Mouse (Mus musculus): Measurements from ENCODE around the gene Hist1h3f. TPM values are rescaled to one million over a fixed set of nuclear protein-coding genes. Genes with fewer than 3 reads are reported as not detected.

Gene Hist1h3f
- polyA plus RNA-seq, 1 experiment from 2014 or later = 1.6 TPM

DNA sequence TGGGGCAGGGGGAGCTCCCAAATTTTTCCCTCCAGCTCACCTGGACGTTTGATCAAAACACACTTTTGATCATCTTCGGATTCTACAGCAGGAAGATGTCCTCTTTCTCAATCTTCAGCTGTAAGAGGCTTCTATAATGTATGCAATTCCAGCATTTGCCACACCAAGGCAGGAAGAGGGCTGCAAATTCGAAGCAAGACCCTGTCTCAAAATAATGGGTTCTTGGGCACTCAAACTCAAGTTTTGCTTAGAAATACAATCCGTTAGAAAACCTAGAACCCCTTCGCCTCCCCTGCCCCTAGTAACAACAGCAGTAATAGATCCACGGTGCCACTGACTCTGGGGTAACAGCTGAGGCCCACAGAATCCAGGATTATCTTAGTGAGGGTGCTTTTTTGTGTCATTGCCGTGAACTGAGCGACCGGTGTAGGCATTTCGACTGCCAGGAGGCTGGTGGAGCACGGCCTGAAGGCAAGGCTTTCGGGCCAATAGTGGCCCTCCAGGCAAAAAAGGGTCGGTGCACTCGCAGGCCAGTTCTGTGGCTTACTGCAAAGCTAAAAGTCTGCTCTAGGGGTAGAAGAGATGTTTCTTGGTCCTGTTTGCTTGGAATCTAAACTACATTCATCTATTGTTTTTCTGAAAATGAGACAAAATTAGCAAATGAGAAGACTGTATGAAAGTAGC lies 38.0 kb upstream of the Hist1h3f start:
- peak overlapping the region; percentile 82 for H3K4me2 ChIP-seq
- peak; percentile 46; the same call in 1 of the 2 replicates for ATAC-seq
- H3K36me3 ChIP-seq = no peaks in the 10 kb centered on the region
- H3K4me3 ChIP-seq = peak overlapping the region; percentile 60
- WGBS (ENCODE audit: insufficient replicate concordance) = 5% methylated on average over 14 of the region's 14 CpGs
- no peaks in the 10 kb centered on the region for H3K9me3 ChIP-seq (replicated peaks)
- peak overlapping the region; percentile 75 for H3K9ac ChIP-seq
- H3K4me1 ChIP-seq = peaks cover 65% of the 10 kb centered on the region
- H3K27ac ChIP-seq = peak overlapping the region; percentile 46
- H3K27me3 ChIP-seq (replicated peaks) = 0 out of 2 replicates have a peak, but pooled peaks cover 2% of the 10 kb centered on the region

GRCm38 (mm10) chr13:23506351-23506750 lies 37.5 kb upstream of the Hist1h3f start:
- WGBS (ENCODE audit: insufficient replicate concordance) = 1% methylated on average over 13 of the region's 13 CpGs
- no peaks in the 10 kb centered on the region for H3K36me3 ChIP-seq
- ATAC-seq = peak; percentile 39
- H3K4me1 ChIP-seq = peaks cover 65% of the 10 kb centered on the region
- 0 out of 2 replicates have a peak, but pooled peaks cover 2% of the 10 kb centered on the region for H3K27me3 ChIP-seq (replicated peaks)
- H3K4me2 ChIP-seq = peak overlapping the region; percentile 82
- peak overlapping the region; percentile 62 for H3K27ac ChIP-seq
- no peaks in the 10 kb centered on the region for H3K9me3 ChIP-seq (replicated peaks)
- peak overlapping the region; percentile 60 for H3K4me3 ChIP-seq
- peak overlapping the region; percentile 75 for H3K9ac ChIP-seq

- no peaks in the 10 kb centered on the region for H3K36me3 ChIP-seq
- peaks cover 65% of the 10 kb centered on the region for H3K4me1 ChIP-seq
- WGBS (ENCODE audit: insufficient replicate concordance) = 6% methylated on average over 14 of the region's 14 CpGs
- H3K9ac ChIP-seq = 0 out of 2 replicates have a peak overlapping the region, but pooled peaks have one; percentile 39
- no peaks in the 10 kb centered on the region for H3K9me3 ChIP-seq (replicated peaks)
- ATAC-seq = peak; percentile 58
- peak overlapping the region; percentile 62 for H3K27ac ChIP-seq
- peak overlapping the region; percentile 82 for H3K4me2 ChIP-seq
- H3K4me3 ChIP-seq = peak overlapping the region; percentile 60
- 0 out of 2 replicates have a peak, but pooled peaks cover 2% of the 10 kb centered on the region for H3K27me3 ChIP-seq (replicated peaks)
Measured at GRCm38 (mm10) chr13:23506819-23507515, 36.9 kb upstream of the Hist1h3f start.

- H3K4me2 ChIP-seq = no peak overlapping the region
- H3K9me3 ChIP-seq (replicated peaks) = no peaks in the 10 kb centered on the region
- no peaks in the 10 kb centered on the region for H3K36me3 ChIP-seq
- 17% methylated on average over 1 of the region's 1 CpGs for WGBS (ENCODE audit: insufficient replicate concordance)
- peaks cover 40% of the 10 kb centered on the region for H3K4me1 ChIP-seq
- H3K27ac ChIP-seq = no peak overlapping the region
- 0 out of 2 replicates have a peak, but pooled peaks cover 2% of the 10 kb centered on the region for H3K27me3 ChIP-seq (replicated peaks)
- no peak overlapping the region for H3K4me3 ChIP-seq
- ATAC-seq = no peak
- no peak overlapping the region for H3K9ac ChIP-seq
Measured at GRCm38 (mm10) chr13:23510127-23510526, 33.7 kb upstream of the Hist1h3f start.

DNA sequence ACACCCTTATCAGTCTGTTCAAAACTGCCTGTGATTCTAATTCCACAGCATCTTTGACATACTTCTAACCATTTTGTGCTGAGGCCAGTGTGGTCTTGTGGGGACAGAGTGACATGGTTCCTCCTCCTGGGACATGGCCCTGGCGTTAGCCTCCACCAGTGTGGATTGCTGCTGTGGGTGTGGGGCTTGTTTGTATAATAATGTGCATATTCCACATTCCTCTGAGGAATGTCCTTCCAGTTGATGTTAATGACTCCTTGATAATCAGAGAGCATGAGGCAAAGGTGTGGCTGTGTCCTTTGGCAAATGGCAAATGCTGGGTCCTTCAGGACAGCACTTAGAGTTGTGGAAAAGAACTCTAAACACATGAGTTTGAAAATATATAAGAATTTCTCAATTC lies 30.3 kb upstream of the Hist1h3f start:
- Histone ChIP-seq H3K4me3 (no peak overlapping the region), H3K4me1 (peaks cover 22% of the 10 kb centered on the region), H3K36me3 (no peaks in the 10 kb centered on the region), H3K27me3 (replicated peaks) (0 out of 2 replicates have a peak, but pooled peaks cover 2% of the 10 kb centered on the region), H3K9me3 (replicated peaks) (no peaks in the 10 kb centered on the region), H3K27ac (no peak overlapping the region), H3K4me2 (no peak overlapping the region), H3K9ac (no peak overlapping the region)
- WGBS (ENCODE audit: insufficient replicate concordance) = 81% methylated on average over 1 of the region's 1 CpGs
- ATAC-seq = no peak

- H3K36me3 ChIP-seq = no peaks in the 10 kb centered on the region
- H3K4me3 ChIP-seq = no peak overlapping the region
- peaks cover 33% of the 10 kb centered on the region for H3K4me1 ChIP-seq
- H3K27me3 ChIP-seq (replicated peaks) = 0 out of 2 replicates have a peak, but pooled peaks cover under 1% of the 10 kb centered on the region
- H3K9me3 ChIP-seq (replicated peaks) = no peaks in the 10 kb centered on the region
- WGBS (ENCODE audit: insufficient replicate concordance) = 54% methylated on average over 5 of the region's 5 CpGs
- H3K27ac ChIP-seq = peak overlapping the region; percentile 2; the same call in 1 of the 2 replicates
- H3K9ac ChIP-seq = no peak overlapping the region
- no peak for ATAC-seq
- 0 out of 2 replicates have a peak overlapping the region, but pooled peaks have one; percentile 6 for H3K4me2 ChIP-seq
Measured at GRCm38 (mm10) chr13:23515281-23515680, 28.6 kb upstream of the Hist1h3f start.

- no peak for ATAC-seq
- Histone ChIP-seq H3K36me3 (no peaks in the 10 kb centered on the region), H3K9me3 (replicated peaks) (no peaks in the 10 kb centered on the region), H3K4me3 (peak overlapping the region; percentile 65), H3K4me2 (peak overlapping the region; percentile 93), H3K9ac (peak overlapping the region; percentile 68), H3K4me1 (peaks cover 39% of the 10 kb centered on the region), H3K27ac (peak overlapping the region; percentile 54; the same call in 1 of the 2 replicates), H3K27me3 (replicated peaks) (no peaks in the 10 kb centered on the region)
- WGBS (ENCODE audit: insufficient replicate concordance) = 51% methylated on average over 15 of the region's 15 CpGs
Measured at GRCm38 (mm10) chr13:23515826-23516620, 27.8 kb upstream of the Hist1h3f start.

- under 1% methylated on average over 19 of the region's 19 CpGs for WGBS (ENCODE audit: insufficient replicate concordance)
- H3K36me3 ChIP-seq = no peaks in the 10 kb centered on the region
- peaks cover 40% of the 10 kb centered on the region for H3K4me1 ChIP-seq
- H3K27ac ChIP-seq = peak overlapping the region; percentile 79
- peak overlapping the region; percentile 65 for H3K4me3 ChIP-seq
- H3K9me3 ChIP-seq (replicated peaks) = no peaks in the 10 kb centered on the region
- no peaks in the 10 kb centered on the region for H3K27me3 ChIP-seq (replicated peaks)
- ATAC-seq = peak; percentile 57; the same call in 1 of the 2 replicates
- H3K4me2 ChIP-seq = peak overlapping the region; percentile 93
- peak overlapping the region; percentile 67 for H3K9ac ChIP-seq
Measured at GRCm38 (mm10) chr13:23516822-23517602, 26.8 kb upstream of the Hist1h3f start.

DNA sequence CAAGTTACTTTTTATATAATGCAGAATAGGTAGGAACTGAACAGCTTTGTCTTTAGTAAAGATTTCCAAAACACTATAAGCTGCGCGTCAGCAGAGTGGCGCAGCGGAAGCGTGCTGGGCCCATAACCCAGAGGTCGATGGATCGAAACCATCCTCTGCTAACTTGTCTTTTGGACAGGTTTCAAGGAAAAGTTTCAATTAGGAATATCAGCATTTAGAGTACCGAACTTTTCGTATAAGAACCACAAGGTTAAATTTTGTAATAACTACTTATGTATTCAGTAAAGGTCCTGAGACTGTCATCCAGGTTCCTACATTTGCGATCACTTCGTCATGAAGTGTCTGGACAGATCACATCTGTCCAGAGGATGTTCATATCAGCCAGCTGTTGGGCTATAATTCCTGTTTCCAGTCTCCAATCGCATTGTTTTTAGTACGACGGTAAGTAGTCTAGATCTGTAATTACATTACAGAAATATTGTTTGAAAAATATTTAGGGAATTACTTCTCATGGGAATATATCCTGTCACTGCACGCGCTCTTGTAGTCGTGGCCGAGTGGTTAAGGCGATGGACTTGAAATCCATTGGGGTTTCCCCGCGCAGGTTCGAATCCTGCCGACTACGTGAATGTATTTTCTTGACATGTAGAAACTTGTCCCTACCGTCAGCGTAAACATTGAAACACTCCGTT lies 26.1 kb upstream of the Hist1h3f start:
- Histone ChIP-seq H3K27ac (peak overlapping the region; percentile 84), H3K27me3 (replicated peaks) (no peaks in the 10 kb centered on the region), H3K9ac (peak overlapping the region; percentile 70), H3K4me2 (peak overlapping the region; percentile 93), H3K9me3 (replicated peaks) (no peaks in the 10 kb centered on the region), H3K36me3 (no peaks in the 10 kb centered on the region), H3K4me3 (peak overlapping the region; percentile 65), H3K4me1 (peaks cover 42% of the 10 kb centered on the region)
- ATAC-seq = peak; percentile 81
- WGBS (ENCODE audit: insufficient replicate concordance) = under 1% methylated on average over 27 of the region's 27 CpGs

GRCm38 (mm10) chr13:23518295-23518603 lies 25.6 kb upstream of the Hist1h3f start:
- peaks cover 42% of the 10 kb centered on the region for H3K4me1 ChIP-seq
- no peak for ATAC-seq
- no peaks in the 10 kb centered on the region for H3K9me3 ChIP-seq (replicated peaks)
- H3K27me3 ChIP-seq (replicated peaks) = no peaks in the 10 kb centered on the region
- H3K4me3 ChIP-seq = peak overlapping the region; percentile 65
- peak overlapping the region; percentile 84 for H3K27ac ChIP-seq
- under 1% methylated on average over 6 of the region's 6 CpGs for WGBS (ENCODE audit: insufficient replicate concordance)
- H3K4me2 ChIP-seq = peak overlapping the region; percentile 93
- H3K9ac ChIP-seq = peak overlapping the region; percentile 70
- no peaks in the 10 kb centered on the region for H3K36me3 ChIP-seq

All from liver, embryonic 12.5 days (tissue).